Mouse (Mus musculus): ENCODE results near the gene Tas2r136. TPM values are rescaled to one million over a fixed set of nuclear protein-coding genes. Genes with fewer than 3 reads are reported as not detected.

Tas2r136 gene
- not detected for total RNA-seq (2021)
- long read RNA-seq, experiment 1, result 0 reads
- long read RNA-seq, experiment 2, result 0 reads

- no peak for DNase-seq (ENCODE audit: low spot score in 2 of 2)
Observed at GRCm38 (mm10) chr6:132778062-132778461, at the start of gene Tas2r136. Gene Tas2r136, minus strand, starts transcription at chr6:132778162.

DNA sequence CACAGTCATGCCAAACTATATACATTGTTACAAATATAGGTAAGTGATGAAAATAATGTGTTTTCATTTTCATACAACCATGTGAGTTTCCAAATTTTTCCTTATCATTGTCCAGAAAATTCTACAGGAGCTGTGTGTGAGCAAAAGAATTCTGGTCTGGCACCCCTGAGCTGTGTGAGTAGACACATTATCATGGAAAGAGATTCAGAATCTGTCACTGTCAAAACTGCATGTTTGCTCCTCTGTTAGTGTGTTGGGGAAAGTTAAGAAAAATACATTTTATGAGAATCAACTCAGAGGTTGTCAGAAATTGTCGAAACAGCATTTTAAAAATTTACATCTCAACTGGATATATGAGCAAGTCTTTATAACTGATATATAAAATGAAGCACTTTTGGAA, 24.6 kb upstream of the Tas2r136 start, which contains the start of gene Tas2r117:
TSS of gene Tas2r117 (plus strand) at position 301 of the 400 bp plus-strand sequence.
- no peak for DNase-seq (ENCODE audit: low spot score in 2 of 2)

DNA sequence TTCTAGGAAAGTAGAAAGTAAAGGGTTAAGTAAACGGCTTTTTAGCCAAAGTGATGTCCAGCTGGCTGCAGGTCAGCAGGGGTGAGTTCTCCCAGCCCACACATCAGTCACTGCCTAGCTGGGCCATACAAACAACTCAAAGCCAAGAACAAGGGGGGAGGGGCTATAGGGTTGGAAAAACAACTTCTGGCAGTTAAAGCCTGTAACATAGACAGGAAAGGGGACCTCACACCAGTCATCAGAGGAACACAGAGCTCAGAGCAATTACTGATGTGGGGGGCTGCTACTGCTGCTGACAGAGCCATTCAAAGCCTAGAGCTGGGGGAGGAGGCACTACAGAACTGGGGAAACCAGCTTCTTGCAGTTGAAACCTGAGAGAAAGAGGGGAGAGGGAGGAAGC, 17.4 kb upstream of the Tas2r136 start:
- no peak for DNase-seq (ENCODE audit: low spot score in 2 of 2)

- DNase-seq (ENCODE audit: low spot score in 2 of 2), result no peak
Observed at GRCm38 (mm10) chr6:132761831-132762230, 16.1 kb downstream of the Tas2r136 start, which contains the start of gene Tas2r102. Gene Tas2r102, plus strand, starts transcription at chr6:132762131.

GRCm38 (mm10) chr6:132754430-132754829, 23.5 kb downstream of the Tas2r136 start, which contains the start of gene Tas2r124:
Gene Tas2r124, plus strand, starts transcription at chr6:132754730.
- DNase-seq (ENCODE audit: low spot score in 2 of 2), result no peak

- DNase-seq (ENCODE audit: low spot score in 2 of 2), result no peak
Observed at GRCm38 (mm10) chr6:132750206-132750605, 27.8 kb downstream of the Tas2r136 start.

GRCm38 (mm10) chr6:132737935-132738334, 40.0 kb downstream of the Tas2r136 start, which contains the start of gene Tas2r115:
Gene Tas2r115, minus strand, starts transcription at chr6:132738035.
- no peak for DNase-seq (ENCODE audit: low spot score in 2 of 2)

Other genes with a start within 250 kb of the Tas2r136 start
- gene Prh1, start 208.4 kb downstream of the Tas2r136 start, total RNA-seq (2021), result not detected
- not detected for gene Prp2, start 182.2 kb downstream of the Tas2r136 start, total RNA-seq (2021)
- gene A630073D07Rik, start 126.6 kb downstream of the Tas2r136 start, total RNA-seq (2021), result not detected
- not detected for gene Tas2r120, start 121.2 kb downstream of the Tas2r136 start, total RNA-seq (2021)
- not detected for gene Tas2r121, start 77.2 kb downstream of the Tas2r136 start, total RNA-seq (2021)
- not detected for gene Tas2r122, start 66.2 kb downstream of the Tas2r136 start, total RNA-seq (2021)
- not detected for gene Tas2r115, start 40.1 kb downstream of the Tas2r136 start, total RNA-seq (2021)
- gene Tas2r124, start 23.4 kb downstream of the Tas2r136 start, total RNA-seq (2021), result not detected
- gene Tas2r102, start 16.0 kb downstream of the Tas2r136 start, total RNA-seq (2021), result not detected
- gene Tas2r117, start 24.7 kb upstream of the Tas2r136 start, total RNA-seq (2021), result not detected
- not detected for gene Tas2r123, start 69.0 kb upstream of the Tas2r136 start, total RNA-seq (2021)
- not detected for gene Tas2r116, start 77.3 kb upstream of the Tas2r136 start, total RNA-seq (2021)
- not detected for gene Tas2r110, start 89.8 kb upstream of the Tas2r136 start, total RNA-seq (2021)
- gene Tas2r113, start 114.8 kb upstream of the Tas2r136 start, total RNA-seq (2021), result not detected
- not detected for gene Tas2r125, start 131.5 kb upstream of the Tas2r136 start, total RNA-seq (2021)
- not detected for gene Tas2r129, start 172.9 kb upstream of the Tas2r136 start, total RNA-seq (2021)
- not detected for gene Tas2r131, start 179.8 kb upstream of the Tas2r136 start, total RNA-seq (2021)
- not detected for gene Tas2r109, start 202.8 kb upstream of the Tas2r136 start, total RNA-seq (2021)